Mouse (Mus musculus) retina, postnatal 1 day (tissue): ENCODE measurements at regions not wholly inside any gene's neighbourhood (a gene's known extent, or its start where the extent isn't known, plus 50 kb on each side); places are given as distances from the start of the nearest gene placed in this dataset.

Source experiments
- DNase-seq: peaks from one replicate; pipeline ENCODE4 v3.0.0-alpha.2; 2012

DNA sequence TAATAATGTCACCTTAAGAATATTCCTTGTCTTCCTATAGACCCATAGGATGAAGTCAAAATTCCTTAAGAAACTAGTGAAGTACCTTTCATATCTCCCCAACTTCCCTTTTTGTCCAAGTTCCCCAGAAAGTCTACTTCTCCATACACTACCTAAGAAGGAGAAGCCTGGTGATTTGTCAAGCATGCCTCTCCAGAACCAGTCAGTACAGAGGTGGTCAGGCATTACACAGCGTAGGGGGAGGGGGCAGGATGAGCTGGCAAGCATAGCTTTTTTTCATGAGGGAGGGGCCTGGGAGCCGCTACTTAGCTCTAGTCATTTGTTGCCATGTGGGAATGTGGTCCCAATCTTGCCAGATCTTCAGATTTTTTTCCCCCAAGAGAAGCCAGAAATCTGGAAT is 54.0 kb upstream of the Satb2 start:
- no peak for DNase-seq

DNA sequence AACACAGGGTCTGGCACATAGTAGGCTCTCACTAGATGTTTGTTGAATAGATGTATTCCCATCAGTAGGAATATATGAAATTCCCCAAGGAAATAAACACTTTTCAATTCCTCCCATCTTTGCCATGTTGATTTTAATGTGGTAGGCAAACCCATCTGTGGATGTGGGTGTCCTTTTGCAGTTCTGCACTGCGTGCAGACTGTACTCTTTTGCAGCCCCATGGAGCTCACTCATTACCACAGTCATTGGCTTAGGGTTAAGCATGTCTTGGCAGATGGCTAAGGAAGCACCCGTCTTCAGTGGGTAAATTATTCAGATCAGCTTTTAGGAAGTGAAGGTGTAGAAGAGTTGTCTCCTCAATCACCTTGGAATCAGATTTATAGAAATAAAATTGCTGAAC is 54.8 kb upstream of the Satb2 start:
- no peak for DNase-seq

DNA sequence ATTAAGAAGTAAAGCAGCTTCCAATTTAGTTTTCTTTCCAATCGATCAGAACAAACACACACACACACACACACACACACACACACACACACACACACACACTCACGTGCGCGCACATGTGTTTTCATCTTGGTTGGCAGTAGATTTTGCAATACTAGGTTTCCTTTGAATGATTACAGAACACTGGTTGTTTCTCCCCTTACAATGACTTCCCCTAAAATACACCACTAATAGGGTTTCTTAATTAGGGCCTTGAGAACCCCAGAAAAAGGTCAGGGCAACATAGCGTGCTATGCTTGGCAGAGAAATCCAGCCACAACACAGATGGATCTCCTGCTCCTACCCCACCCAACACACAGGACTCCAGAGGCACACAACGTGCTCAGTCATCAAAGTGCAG is 56.0 kb upstream of the Satb2 start:
- no peak for DNase-seq

DNA sequence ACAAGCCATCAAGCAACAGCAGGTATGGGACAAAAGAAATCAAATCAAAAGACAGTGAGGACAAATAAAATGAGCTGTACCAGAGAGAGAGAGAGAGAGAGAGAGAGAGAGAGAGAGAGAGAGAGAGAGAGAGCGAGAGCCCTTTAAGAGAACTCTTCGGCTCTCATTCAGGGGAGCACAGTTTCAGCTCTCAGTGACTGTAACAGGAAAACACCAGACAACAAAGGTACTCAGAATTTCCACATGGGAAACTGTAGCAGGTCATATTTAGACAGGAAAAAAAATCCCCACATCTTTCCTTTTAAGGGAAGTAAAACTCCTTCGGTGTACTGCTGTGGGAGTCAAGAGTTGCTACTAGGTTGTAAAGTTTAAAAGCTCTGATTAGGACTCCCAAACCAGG is 57.9 kb upstream of the Satb2 start:
- DNase-seq, result no peak

DNA sequence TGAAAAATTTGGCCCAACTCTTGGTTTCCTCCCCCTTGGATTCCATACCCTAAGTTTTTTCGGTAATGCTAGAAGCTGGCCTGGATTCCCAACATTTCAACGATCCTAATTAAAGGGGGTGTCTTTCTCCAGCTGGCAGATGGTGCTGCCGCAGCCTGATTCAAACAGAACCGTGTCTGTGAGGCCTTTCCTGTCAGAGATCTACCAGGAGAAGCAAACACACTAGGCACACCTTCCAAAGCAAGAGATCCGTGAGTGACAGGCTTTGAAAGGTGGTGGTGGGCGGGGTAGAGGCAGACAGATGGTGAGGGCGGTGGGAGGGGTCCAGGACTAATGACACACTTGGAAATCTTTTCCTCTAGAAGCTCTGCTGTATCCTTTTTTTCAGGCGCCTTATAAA is 61.8 kb upstream of the Satb2 start:
- no peak for DNase-seq

DNA sequence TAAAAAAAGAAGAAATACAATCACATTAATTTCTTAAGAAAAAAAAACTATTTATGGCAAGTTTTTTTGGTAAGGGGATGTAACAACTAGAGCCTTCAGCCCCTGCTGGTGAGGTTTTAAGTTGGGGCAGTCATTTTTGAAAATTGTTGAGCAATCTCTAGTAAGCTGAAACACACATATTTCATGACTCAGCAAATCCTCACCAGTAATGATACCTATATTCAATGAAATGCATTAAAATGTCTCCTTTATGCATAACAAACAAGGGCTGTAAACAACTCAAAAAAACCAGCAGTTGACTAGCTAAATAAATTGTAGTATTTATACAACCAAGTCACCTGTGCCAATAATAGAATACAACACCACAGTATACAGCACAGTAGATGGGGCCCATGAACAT is 63.1 kb upstream of the Satb2 start:
- no peak for DNase-seq

DNA sequence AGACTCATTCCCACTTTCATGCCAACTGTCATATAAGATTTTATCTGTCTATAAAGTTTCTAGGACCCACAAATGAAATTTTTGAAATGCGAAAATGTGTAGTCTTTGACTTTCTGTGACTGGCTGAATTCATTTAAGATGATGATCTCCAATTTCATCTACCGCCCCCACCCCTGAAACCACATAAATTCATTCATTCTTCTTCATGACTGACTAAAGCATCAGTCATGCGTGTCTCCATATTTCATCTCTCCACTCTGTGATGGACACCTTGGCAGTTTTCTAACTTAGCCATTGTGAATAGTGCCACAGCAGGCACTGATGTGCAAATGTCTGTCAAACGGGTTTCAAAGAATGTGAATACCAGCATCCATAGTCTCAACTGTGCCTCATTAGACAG is 75.4 kb upstream of the Satb2 start:
- DNase-seq, result no peak

DNA sequence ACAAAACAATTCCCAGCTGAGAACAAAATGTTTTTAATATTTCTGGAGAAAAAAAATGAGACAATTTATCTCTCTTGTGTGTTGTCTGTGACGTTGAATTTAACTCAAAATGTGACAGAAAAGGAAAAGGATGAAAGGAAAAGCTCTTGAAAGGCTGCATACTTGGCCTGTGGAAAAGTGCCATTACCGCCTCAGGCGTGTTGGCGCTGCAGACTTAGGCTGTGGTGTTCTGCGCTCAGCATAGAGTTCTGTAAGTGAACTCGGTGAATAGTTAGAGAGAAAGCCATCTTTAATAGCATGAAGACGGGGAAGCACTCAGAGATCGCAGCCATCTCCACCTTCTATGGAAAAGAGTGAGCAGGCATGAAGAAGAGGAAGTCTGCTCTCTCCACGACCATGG is 77.5 kb upstream of the Satb2 start:
- DNase-seq, result no peak

DNA sequence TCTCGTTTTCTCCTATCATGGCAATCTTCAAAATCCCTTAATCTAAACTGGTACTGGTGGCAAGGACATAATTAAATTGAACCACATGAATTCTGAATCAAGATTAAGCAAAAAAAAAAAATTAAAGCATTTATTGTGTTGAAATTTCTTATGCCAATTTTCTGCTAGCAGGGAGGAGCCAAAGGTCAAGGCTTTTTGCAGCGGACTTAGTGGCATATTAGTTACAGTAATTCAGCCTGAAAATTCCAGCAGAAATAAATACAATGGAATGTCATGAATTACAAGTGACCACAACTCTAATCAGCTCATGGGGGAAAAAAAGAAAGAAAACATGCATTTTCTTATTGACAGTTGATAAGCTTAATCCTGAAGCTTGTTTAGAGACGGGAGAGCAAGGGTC is 80.8 kb upstream of the Satb2 start:
- DNase-seq, result no peak

DNA sequence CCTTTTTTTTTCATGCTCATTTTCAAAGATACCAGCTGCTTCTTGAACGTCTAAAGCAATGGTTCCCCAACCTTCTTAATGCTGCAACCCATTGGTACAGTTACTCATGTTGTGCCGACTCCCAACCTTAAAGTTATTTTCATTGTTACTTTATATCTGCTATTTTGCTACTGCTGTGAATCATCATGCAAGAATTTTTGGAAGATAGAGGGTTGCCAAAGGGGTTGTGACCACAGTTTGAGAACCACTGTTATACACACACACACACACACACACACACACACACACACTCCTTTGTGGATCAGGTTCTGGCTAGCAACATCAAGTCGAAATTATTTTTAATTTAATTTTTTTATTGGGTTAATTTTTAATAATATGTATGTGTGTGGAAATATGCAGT is 96.8 kb upstream of the Satb2 start:
- DNase-seq, result no peak

DNA sequence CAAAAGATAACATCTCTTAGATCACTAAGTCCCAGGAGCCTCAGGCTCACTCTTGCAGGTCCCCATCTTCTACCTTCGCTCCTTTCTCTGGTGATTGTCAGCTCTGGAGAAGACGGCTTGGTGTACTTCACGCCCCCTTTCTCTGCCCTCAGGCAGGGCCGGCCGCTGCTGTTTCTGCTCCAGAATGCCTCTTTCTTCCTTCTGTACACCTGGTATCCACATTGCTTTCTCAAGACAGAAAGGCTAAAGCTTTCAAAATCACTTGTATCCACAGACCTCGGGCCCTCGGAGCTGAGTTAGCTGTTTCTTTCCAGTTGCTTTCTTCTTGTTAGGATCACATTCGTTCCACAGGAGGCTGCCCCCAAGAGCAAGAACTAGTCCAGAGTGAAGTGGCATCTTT is 98.2 kb upstream of the Satb2 start:
- DNase-seq, result no peak

DNA sequence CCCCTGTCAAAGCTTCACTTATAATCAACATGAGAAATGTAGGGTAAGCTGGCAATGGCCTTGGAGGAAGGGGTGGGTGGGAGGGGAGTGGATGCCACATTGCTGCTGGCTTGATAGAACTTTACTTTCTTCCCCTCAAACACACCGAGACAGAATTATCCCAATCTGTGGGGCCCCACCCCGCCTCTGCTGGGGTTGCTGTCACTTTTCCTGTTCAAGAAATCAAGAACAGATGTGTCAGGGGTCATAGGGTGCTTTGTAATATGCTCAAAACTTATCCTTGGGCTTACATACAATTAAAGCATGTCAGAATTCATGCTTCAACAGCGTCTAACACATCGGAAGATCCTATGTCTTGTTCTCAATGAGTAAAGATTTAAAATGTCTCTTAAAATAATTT is 101.9 kb upstream of the Satb2 start:
- DNase-seq, result no peak

DNA sequence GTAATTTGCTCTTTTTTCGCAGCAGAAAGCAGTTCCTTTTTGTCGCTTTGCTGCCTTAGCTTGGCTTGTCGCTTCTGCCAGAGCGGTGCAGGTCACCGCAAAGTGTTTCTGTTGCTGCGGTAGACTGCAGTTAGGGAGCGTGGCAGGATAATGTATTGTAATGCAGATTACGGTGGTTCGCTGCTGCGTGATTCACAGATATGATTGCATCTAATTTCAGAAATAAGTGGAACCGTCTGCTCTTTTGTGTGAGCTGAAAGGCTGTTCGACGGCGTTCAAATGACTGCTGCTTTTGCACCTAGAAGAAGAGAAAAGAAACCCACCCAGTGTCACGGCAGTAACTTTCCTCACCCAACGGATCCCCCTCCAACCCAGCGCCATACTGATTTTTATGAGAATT is 104.7 kb upstream of the Satb2 start:
- DNase-seq, result peak; percentile 16

DNA sequence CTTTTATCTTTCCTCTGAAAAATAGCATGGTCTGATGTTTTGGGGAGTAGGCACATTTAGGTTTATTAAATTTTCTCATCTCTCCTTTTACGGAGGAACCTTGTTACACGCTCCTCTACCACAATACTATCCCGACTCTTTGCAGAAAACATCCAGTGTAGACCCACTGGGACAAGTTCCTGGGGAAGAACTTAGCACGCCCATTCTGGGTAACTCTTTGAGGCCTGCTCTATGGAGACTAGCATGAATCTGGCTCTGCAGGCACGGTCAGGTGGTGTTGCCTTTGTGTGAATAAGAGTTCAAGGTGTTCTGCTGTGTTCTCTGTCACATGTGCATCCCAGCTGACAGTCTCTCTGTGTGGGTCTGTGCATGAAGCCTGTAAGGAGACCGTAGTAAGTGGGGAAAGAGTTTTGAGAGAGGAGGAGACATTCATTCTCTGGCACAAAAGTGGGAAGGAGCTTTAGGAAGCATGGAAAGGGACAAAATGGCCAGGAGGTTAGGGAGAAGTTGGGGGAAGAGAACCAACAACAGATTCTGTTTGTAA is 105.2 kb upstream of the Satb2 start:
- DNase-seq, result no peak

DNA sequence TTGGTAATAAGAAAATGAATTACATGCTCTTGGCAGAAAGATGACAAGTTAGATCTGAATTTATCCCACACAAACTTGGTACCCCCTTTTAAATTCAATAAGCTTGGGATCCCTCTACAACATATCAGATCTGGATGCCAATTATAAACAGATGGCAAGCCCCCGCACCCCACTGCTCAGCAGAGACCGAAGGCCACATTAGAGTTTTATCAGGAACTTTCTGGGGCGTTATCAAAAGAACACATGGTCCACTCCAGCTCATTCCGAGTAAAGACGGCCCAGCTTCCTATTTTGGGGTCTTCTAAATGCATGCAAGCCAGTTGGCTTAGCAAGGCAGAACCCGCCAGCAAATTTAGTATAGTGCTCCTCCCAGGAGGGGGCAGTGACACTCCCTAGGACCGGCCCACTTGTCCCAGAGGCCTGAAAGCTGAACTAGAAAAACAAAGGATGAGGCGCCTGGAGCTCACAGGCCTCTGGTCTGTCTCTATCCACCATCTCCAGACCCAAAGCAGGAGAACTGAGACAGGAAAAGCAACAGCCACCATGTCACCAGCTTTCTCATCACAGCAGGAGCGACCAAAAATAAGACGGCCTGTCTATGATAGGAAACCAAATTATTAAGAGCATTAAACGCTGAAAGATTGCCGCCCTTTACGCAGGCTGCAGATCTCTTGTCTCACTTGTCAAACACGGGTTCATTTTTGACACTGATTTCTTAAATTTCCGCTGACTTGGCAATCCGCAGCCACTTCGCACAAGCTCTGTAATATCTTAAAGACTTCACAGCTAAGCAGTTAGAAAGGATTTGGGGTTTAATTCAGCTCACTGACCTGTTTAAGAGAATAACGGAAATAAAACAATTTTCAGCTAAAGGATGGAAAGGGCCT is 117.2 kb upstream of the Satb2 start:
- peak; percentile 77 for DNase-seq

DNA sequence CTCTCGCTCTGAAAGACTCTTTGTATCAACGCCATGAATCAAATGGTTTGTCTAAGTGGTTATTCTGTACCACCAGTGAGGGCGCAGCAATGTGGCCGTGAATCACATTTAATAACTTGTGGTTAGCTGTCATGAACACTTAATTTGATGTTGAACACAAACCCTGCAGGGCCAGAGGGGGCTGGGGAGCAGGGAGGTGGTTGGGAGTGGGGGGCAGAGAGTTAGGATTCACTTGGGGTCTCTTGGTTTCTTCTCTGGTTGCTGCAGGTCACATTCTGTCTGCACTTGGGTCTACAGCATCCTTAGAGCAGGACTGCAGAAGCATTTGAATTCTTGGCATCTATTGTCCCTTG is 117.8 kb upstream of the Satb2 start:
- DNase-seq, result peak; percentile 78

DNA sequence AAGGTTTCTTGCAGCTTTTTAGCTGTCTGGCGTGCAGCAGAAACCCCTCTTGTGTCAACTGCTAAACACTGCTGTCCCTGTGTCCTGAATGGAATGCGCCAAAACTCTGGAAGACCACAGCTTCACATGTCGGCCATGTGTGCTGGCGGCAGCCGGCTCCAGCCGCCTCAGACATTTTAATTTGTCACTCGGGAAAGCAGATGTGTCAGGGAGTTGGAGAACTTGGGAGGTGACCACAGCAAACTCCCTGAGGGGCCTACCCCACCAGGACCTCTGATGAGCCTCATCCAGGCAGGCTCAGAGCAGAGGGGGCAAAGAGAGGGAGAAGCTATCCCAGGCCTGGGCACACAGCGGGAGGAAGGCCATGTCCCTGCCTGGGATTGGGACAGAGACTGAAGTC is 118.3 kb upstream of the Satb2 start:
- DNase-seq, result peak; percentile 51

DNA sequence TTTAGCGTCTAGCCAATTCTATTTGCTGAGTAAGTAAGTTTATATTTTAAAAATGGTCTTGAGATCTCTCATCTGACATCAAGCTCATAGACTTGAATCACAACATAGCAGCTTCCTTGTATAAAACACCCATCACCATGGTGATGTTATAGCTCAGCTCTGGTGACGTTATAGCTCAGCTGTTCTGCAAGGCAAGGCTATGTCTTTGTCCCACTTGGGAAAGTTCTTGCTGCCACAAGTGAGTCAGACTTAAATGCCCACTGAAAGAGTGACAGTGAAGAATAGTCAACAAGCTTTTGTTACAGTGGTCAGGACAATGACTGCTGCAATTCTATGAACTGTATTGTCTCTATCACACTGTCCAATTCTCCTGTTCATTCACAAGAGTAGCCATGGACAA is 122.2 kb upstream of the Satb2 start:
- peak; percentile 23 for DNase-seq

DNA sequence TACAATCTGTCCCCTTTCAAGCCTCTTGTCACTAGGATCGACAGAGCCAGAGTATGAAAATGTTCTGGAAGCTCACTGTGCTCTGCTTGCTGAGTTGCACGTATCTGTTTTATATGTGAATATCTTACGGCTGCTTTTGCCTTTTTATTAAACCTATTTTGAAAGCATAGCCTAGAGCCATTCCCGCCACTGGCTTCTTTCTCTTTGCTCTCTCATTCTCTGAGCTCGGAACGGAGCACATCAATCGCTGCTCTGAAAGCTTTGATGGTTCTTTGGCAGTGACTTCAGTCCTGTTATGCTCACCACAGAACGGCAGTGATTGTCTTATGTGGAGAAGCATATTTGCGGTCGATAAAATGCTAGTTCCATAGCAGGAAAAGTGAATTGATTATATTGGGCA is 128.9 kb upstream of the Satb2 start:
- DNase-seq, result no peak

DNA sequence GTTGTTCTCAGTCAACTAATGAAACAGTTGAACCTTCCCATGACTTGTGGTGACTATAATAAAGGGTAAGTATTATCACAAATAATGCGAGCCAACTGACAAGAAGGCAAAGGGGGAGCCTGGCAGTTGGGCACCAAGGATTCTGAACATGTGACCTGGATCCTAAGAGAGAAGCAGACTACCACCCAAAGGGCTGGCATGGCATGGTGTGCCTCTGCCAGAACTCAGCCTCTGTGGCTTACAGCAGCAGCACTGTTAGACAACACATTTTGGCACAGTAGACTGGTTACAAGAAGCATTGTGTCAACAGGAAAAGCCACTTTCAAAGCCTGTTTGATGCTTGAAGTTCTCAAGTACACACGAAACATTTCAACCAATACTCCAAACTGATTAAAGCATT is 142.2 kb upstream of the Satb2 start:
- DNase-seq, result no peak

DNA sequence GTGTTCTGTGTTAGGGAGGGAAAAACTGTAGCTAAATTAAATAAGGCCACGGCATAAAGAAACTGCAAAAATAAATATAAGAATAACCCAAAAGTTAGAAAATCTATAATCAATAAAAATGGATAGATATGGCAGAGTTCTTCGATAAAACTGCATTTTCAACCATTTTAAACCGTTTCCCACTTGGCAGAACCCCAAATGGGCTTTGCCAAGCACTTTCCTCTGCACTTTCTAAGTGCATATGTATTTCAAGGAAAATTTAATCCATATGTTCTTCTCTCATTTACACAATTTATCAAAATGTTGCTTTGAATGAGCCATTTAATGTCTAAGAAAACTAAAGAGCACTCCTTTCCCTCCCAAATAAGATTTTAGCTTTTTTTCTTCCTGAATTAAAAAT is 165.7 kb upstream of the Satb2 start:
- DNase-seq, result no peak

DNA sequence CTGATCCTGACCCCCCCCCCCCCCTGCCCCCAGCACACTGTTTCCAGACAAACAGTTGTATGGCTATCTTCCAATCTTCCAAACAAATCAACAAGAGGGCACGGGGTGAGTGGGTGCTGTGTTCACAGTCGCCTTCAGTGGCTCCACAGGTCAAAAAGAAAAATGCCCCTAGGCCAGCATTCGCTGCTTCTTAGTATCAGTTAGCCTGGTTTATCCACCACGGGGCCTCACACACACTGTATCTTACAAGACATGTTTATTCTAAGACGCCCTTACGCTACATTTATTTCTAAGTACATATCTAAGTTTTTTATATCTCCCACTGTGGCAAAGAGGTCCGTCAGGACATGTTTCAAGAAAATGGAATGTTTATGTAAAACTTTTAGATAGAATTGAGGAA is 177.4 kb upstream of the Satb2 start:
- DNase-seq, result no peak

DNA sequence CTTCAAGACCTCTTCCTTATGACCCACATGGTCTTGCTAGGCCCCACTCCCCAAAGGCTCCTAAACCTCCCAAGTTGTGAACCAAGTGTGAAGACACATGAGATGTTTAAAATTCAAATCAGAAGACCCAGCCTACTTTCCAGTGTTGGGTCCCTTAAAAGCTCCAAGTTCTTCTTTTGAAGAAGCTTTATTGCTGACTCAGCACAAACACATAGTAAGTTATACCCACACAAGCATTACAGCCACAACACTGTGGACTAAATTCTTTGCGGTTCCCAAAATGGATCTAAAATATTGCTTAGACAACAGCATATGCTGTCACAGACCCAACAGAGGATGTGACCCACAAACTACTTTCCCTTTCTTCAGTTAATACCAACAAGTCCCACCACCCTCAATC is 186.0 kb upstream of the Satb2 start:
- no peak for DNase-seq

DNA sequence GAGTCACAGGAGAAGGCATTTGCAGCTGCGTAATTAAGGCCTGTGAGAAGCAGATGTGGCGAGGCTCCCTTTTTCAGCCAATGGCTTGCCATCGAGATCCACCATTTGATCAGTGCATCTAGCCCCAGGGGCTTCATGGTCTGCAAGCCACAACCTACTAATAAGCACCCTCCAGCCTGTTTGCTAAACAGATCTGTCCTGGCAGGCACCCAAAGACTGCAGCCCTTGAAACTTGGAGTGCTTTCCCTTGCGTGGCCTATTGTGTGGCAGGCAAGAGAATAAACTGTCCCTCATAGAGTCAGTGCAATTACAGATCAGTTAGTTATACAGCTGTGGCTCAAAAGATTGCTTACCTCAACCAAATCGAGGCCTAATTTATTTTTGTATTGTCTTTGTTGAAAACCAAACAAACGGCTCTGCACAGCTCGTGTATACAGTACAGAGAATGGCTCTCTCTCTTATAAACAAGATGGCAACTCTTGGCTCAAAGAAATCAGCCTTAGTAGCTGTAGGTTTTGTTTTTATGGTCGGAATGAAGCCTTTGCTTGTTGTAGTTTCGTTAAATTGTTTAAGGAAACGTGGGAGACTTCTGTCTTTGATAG is 195.9 kb upstream of the Satb2 start:
- peak; percentile 67 for DNase-seq
